In the genomic region with DNA sequence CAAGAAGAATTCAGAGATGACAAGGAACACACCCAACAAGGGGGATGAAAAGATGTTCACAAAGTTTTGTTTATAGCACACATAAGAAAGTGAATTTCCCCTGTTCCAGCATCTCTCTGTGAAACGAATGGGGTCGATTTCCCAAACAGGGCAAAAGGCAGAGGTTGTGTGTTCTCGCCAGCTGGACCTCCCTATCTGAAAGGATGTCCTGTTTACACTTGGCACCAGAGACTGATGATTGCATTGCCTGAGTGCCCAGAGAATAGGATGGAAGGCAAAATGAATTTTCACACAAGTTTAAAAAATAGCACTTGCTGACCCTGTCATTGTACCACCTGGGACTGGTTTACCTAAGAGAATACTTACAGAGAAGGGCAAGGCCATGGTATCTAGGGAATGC, we compare ENCODE assay signal across 14 mouse cellular contexts.
"Had no signal": no experiment of that assay in that cellular context is flagged by ENCODE, and none has a peak within 500 bp of the region (broad histone marks: within the 10 kb centered on the region; RNA-seq: fewer than 3 reads in every experiment).

No protein-coding gene starts in this region.

- H3K27me3 ChIP-seq: hindbrain, embryonic 15.5 days; limb, embryonic 15.5 days; liver, embryonic 15.5 days; midbrain, embryonic 15.5 days; neural tube, embryonic 12.5 days had no signal

- H3K9ac ChIP-seq: hindbrain, embryonic 15.5 days; limb, embryonic 15.5 days; liver, embryonic 15.5 days; midbrain, embryonic 15.5 days; neural tube, embryonic 12.5 days had no signal

- H3K27ac ChIP-seq: hindbrain, embryonic 15.5 days; kidney, postnatal 0 days; layer of hippocampus, adult 2 months; left cerebral cortex, adult 2 months; limb, embryonic 15.5 days; liver, embryonic 15.5 days; midbrain, embryonic 15.5 days; neural tube, embryonic 12.5 days had no signal

- H3K9me3 ChIP-seq: hindbrain, embryonic 15.5 days; limb, embryonic 15.5 days; liver, embryonic 15.5 days; midbrain, embryonic 15.5 days; neural tube, embryonic 12.5 days had no signal

- H3K4me2 ChIP-seq: hindbrain, embryonic 15.5 days; limb, embryonic 15.5 days; liver, embryonic 15.5 days; midbrain, embryonic 15.5 days; neural tube, embryonic 12.5 days had no signal

- H3K36me3 ChIP-seq: hindbrain, embryonic 15.5 days; limb, embryonic 15.5 days; liver, embryonic 15.5 days; midbrain, embryonic 15.5 days; neural tube, embryonic 12.5 days had no signal

- H3K4me3 ChIP-seq: hindbrain, embryonic 15.5 days; layer of hippocampus, adult 2 months; left cerebral cortex, adult 2 months; limb, embryonic 15.5 days; liver, embryonic 15.5 days; midbrain, embryonic 15.5 days; neural tube, embryonic 12.5 days had no signal

- H3K4me1 ChIP-seq: limb, embryonic 15.5 days; liver, embryonic 15.5 days; midbrain, embryonic 15.5 days; neural tube, embryonic 12.5 days had no signal

- DNase-seq: kidney, postnatal 4 days; right cerebral cortex, postnatal 4 days; spleen, adult 18-20 months; thymus, adult 2 months; thymus, postnatal 25 days had no signal

- ATAC-seq: intestine, embryonic 16.5 days; midbrain, embryonic 15.5 days had no signal
